21 mouse cellular contexts compared by ENCODE assay signal in genomic region chr1:33537948-33538347, GRCm38 (mm10).
DNase-seq lines count a peak whose midpoint lies in the region; ATAC-seq and TF ChIP-seq lines count a peak whose summit lies in the region.
"Had no signal": no experiment of that assay in that cellular context is flagged by ENCODE, and none has a peak within 500 bp of the region (broad histone marks: within the 10 kb centered on the region; RNA-seq: fewer than 3 reads in every experiment).

No protein-coding gene starts in this region.

- H3K9ac ChIP-seq in midbrain, embryonic 11.5 days (ENCODE audit: low read length): no peak overlapping the region
- no peak overlapping the region for H3K9ac ChIP-seq in midbrain, embryonic 14.5 days (replicated peaks; ENCODE audit: low read length)

- peak; percentile 14 for DNase-seq in midbrain, embryonic 11.5 days (ENCODE audit: low spot score, missing footprints)
- no peak for DNase-seq in midbrain, embryonic 14.5 days
- DNase-seq in 3T3-L1 (ENCODE audit: low read depth, low spot score) (peak; percentile 53), Patski (ENCODE audit: low read depth, low spot score) (peak; percentile 47)
- no peak for DNase-seq in hindbrain, embryonic 10.5 days (ENCODE audit: low spot score)
- DNase-seq in gastrocnemius, adult 2 months: no peak
- DNase-seq: adrenal gland, adult 2 months; adrenal gland, adult 8-10 months; adrenal gland, postnatal 10 days; adrenal gland, postnatal 14 days; adrenal gland, postnatal 25 days; adrenal gland, postnatal 36 days; B cell, adult 2 months; cerebellum, adult 11 months; cerebellum, adult 11-12 months; cerebellum, adult 18-20 months; cerebellum, adult 2 months; cerebellum, adult 8-10 months had no signal

- CTCF ChIA-PET in Patski (lab: Charles Lee): interaction anchor here (1.4 to 1.8 kb wide), 2 partner anchors 35 to 43 kb away, joined by 3 to 6 read pairs; no protein-coding TSS in a partner anchor

- no peaks in the 10 kb centered on the region for H3K4me1 ChIP-seq in midbrain, embryonic 11.5 days (ENCODE audit: control insufficient read depth, insufficient read depth, low read length)
- no peaks in the 10 kb centered on the region for H3K4me1 ChIP-seq in midbrain, embryonic 14.5 days (ENCODE audit: control insufficient read depth, insufficient read depth, low read length)
- H3K4me1 ChIP-seq in hindbrain, embryonic 10.5 days (replicated peaks): no peaks in the 10 kb centered on the region; the same call in 1 of the 2 replicates

- no peak for ATAC-seq in midbrain, embryonic 11.5 days (ENCODE audit: low FRiP score)
- ATAC-seq in midbrain, embryonic 14.5 days (ENCODE audit: low FRiP score, low TSS enrichment): no peak
- ATAC-seq in Patski: peak; percentile 95
- ATAC-seq: activated CD4-positive, CD25-positive, alpha-beta regulatory T cell, adult 4 months; CD4-positive, CD25-positive, alpha-beta regulatory T cell, adult 4 months had no signal

- in situ Hi-C loops in Patski (cut with MboI; ENCODE audit: low pct_unique_long_range_greater_than_20kb): no loop called here

- H3K27ac ChIP-seq in midbrain, embryonic 11.5 days (ENCODE audit: low read depth, low read length): no peak overlapping the region
- H3K27ac ChIP-seq in midbrain, embryonic 14.5 days (replicated peaks; ENCODE audit: low read depth, low read length): no peak overlapping the region
- no peak overlapping the region for H3K27ac ChIP-seq in hindbrain, embryonic 10.5 days
- H3K27ac ChIP-seq in gastrocnemius, adult 2 months: no peak overlapping the region

- H3K36me3 ChIP-seq in midbrain, embryonic 11.5 days (ENCODE audit: control insufficient read depth, insufficient read depth, low read length): no peaks in the 10 kb centered on the region
- H3K36me3 ChIP-seq in midbrain, embryonic 14.5 days (ENCODE audit: control insufficient read depth, insufficient read depth, low read length): no peaks in the 10 kb centered on the region
- peaks cover 14% of the 10 kb centered on the region; the same call in 1 of the 2 replicates for H3K36me3 ChIP-seq in hindbrain, embryonic 10.5 days

- no peaks in the 10 kb centered on the region for H3K9me3 ChIP-seq in midbrain, embryonic 11.5 days (ENCODE audit: control insufficient read depth, low read length)
- H3K9me3 ChIP-seq in midbrain, embryonic 14.5 days (ENCODE audit: control insufficient read depth, low read length): 0 out of 2 replicates have a peak, but pooled peaks cover 2% of the 10 kb centered on the region
- H3K9me3 ChIP-seq in hindbrain, embryonic 10.5 days: no peaks in the 10 kb centered on the region

- no peak overlapping the region for H3K4me3 ChIP-seq in midbrain, embryonic 11.5 days (ENCODE audit: low read depth, low read length)
- H3K4me3 ChIP-seq in midbrain, embryonic 14.5 days (replicated peaks; ENCODE audit: low read depth, low read length): no peak overlapping the region
- no peak overlapping the region for H3K4me3 ChIP-seq in hindbrain, embryonic 10.5 days
- no peak overlapping the region for H3K4me3 ChIP-seq in gastrocnemius, adult 2 months

- intact Hi-C loops in gastrocnemius, adult 2 months (cut with DNase I): no loop called here

- no peaks in the 10 kb centered on the region for H3K27me3 ChIP-seq in midbrain, embryonic 11.5 days (ENCODE audit: control insufficient read depth, insufficient read depth, low read length)
- no peaks in the 10 kb centered on the region for H3K27me3 ChIP-seq in midbrain, embryonic 14.5 days (ENCODE audit: control insufficient read depth, insufficient read depth, low read length)
- no peaks in the 10 kb centered on the region for H3K27me3 ChIP-seq in Patski
- no peaks in the 10 kb centered on the region for H3K27me3 ChIP-seq in hindbrain, embryonic 10.5 days (ENCODE audit: insufficient read depth, poor library complexity, severe bottlenecking)
- H3K27me3 ChIP-seq: CH12.LX had no signal

- H3K4me2 ChIP-seq in midbrain, embryonic 11.5 days: no peak overlapping the region
- H3K4me2 ChIP-seq in midbrain, embryonic 14.5 days (ENCODE audit: low read length): no peak overlapping the region

- POLR2A ChIA-PET in Patski (lab: Charles Lee): no interaction called here

- no peak for TF ChIP-seq CTCF in Patski (IDR thresholded peaks at IDR 0.05)
- no peak for TF ChIP-seq CTCF in gastrocnemius, adult 2 months (IDR thresholded peaks at IDR 0.05)

Comparison
In these comparisons a context has a peak if more than half of its experiments do, and no peak if none do; other contexts are left out.
1. DNase-seq: peak in midbrain, embryonic 11.5 days (single experiment), 3T3-L1 (single experiment) and Patski (single experiment); none in midbrain, embryonic 14.5 days (single experiment), hindbrain, embryonic 10.5 days (single experiment) and gastrocnemius, adult 2 months (single experiment).